Mouse (Mus musculus) layer of hippocampus, adult 18-20 months (tissue): ENCODE measurements around the gene Trp53inp2. TPM values are rescaled to one million over a fixed set of nuclear protein-coding genes. Genes with fewer than 3 reads are reported as not detected.

Experiments
- DNase-seq, 2 experiments: peaks; one replicate each; pipeline ENCODE4 v3.0.0; 2022; ENCODE audit warnings: low spot score in 2 of 2
- long read RNA-seq: library from polyadenylated mRNA; stranded (forward); transcript quantifications from one replicate; pipeline ENCODE4 v2.0.0, GENCODE M21; 2021
- total RNA-seq, 2 experiments: library from RNA; stranded (reverse); gene quantifications; 2 replicates each; pipeline ENCODE4 v1.2.3; 2021

Trp53inp2 gene
- 100 to 1,000 TPM; 109 TPM for total RNA-seq
- long read RNA-seq, transcript Trp53inp2-201 (4 exons, 3,979 nt) = major isoform, 54 of 96 reads
- long read RNA-seq, partial matches to known transcripts = 28 of 96 reads
- long read RNA-seq, other reads (novel, unspliced or antisense) = 13 of 96 reads

- DNase-seq = no peak
Observed at GRCm38 (mm10) chr2:155380261-155381059, at the start of gene Trp53inp2. Trp53inp2 (plus strand) TSS chr2:155381059.

- DNase-seq = no peak
Observed at GRCm38 (mm10) chr2:155331351-155331750, 49.5 kb upstream of the Trp53inp2 start.

- DNase-seq = no peak
Observed at GRCm38 (mm10) chr2:155333421-155333820, 47.4 kb upstream of the Trp53inp2 start.

GRCm38 (mm10) chr2:155335231-155335630 lies 45.6 kb upstream of the Trp53inp2 start:
- no peak for DNase-seq

- DNase-seq = no peak
Observed at GRCm38 (mm10) chr2:155336254-155336653, 44.6 kb upstream of the Trp53inp2 start.

- no peak for DNase-seq
Observed at GRCm38 (mm10) chr2:155340166-155340565, 40.7 kb upstream of the Trp53inp2 start.

- DNase-seq = no peak
Observed at GRCm38 (mm10) chr2:155346670-155347069, 34.2 kb upstream of the Trp53inp2 start.

- no peak for DNase-seq
Observed at GRCm38 (mm10) chr2:155354402-155354801, 26.5 kb upstream of the Trp53inp2 start.

GRCm38 (mm10) chr2:155356971-155357591 lies 23.8 kb upstream of the Trp53inp2 start, which contains the start of gene Pigu:
Pigu (minus strand) TSS chr2:155357430.
- DNase-seq = peak; percentile 95 to 98

GRCm38 (mm10) chr2:155357686-155358399 lies 23.0 kb upstream of the Trp53inp2 start:
- no peak for DNase-seq

GRCm38 (mm10) chr2:155367635-155368284 lies 13.1 kb upstream of the Trp53inp2 start:
- DNase-seq = no peak

GRCm38 (mm10) chr2:155369333-155369883 lies 11.5 kb upstream of the Trp53inp2 start:
- peak in 1 of 2 experiments; percentile 59 for DNase-seq

GRCm38 (mm10) chr2:155372451-155372850 lies 8.4 kb upstream of the Trp53inp2 start:
- DNase-seq = no peak

- no peak for DNase-seq
Observed at GRCm38 (mm10) chr2:155373302-155373701, 7.6 kb upstream of the Trp53inp2 start.

GRCm38 (mm10) chr2:155373886-155374285 lies 7.0 kb upstream of the Trp53inp2 start:
- no peak for DNase-seq

GRCm38 (mm10) chr2:155374521-155374920 lies 6.3 kb upstream of the Trp53inp2 start:
- no peak for DNase-seq

GRCm38 (mm10) chr2:155376191-155376590 lies 4.7 kb upstream of the Trp53inp2 start:
- no peak for DNase-seq

GRCm38 (mm10) chr2:155381060-155381437 lies 190 bp downstream of the Trp53inp2 start:
- DNase-seq = no peak

GRCm38 (mm10) chr2:155381643-155382331 lies 928 bp downstream of the Trp53inp2 start:
- peak; percentile 96 to 98 for DNase-seq

- DNase-seq = no peak
Observed at GRCm38 (mm10) chr2:155382332-155382700, 1.5 kb downstream of the Trp53inp2 start.
